Mouse (Mus musculus): ENCODE measurements at regions not wholly inside any gene's neighbourhood (a gene's known extent, or its start where the extent isn't known, plus 50 kb on each side); places are given as distances from the start of the nearest gene placed in this dataset.

- TF ChIP-seq CTCF (IDR thresholded peaks at IDR 0.05; ENCODE audit: borderline replicate concordance, extremely low read depth, insufficient read depth, insufficient read length) (no peak), POLR2A (IDR thresholded peaks at IDR 0.05; ENCODE audit: borderline replicate concordance, extremely low read depth, insufficient read depth, insufficient read length, poor library complexity, severe bottlenecking) (no peak)
Observed at GRCm38 (mm10) chr2:52807826-52808225, 49.8 kb upstream of the Fmnl2 start.

All from brain, embryonic 14.5 days (tissue).